Mouse (Mus musculus): ENCODE results near the gene Dnajc24. TPM values are rescaled to one million over a fixed set of nuclear protein-coding genes. Genes with fewer than 3 reads are reported as not detected.

The Dnajc24 gene
- polyA plus RNA-seq, 1 experiment from 2014 or later, result 39.8 TPM

GRCm38 (mm10) chr2:105917623-105918346, 85.6 kb downstream of the Dnajc24 start:
- Histone ChIP-seq H3K27me3 (ENCODE audit: control insufficient read depth, insufficient read depth, low read length) (no peaks in the 10 kb centered on the region), H3K4me3 (ENCODE audit: low read depth, low read length) (no peak overlapping the region), H3K9me3 (ENCODE audit: control insufficient read depth, low read depth, low read length) (no peaks in the 10 kb centered on the region), H3K27ac (ENCODE audit: low read length) (no peak overlapping the region), H3K4me2 (replicated peaks; ENCODE audit: low read depth, low read length) (no peak overlapping the region), H3K36me3 (ENCODE audit: control insufficient read depth, insufficient read depth, low read length) (no peaks in the 10 kb centered on the region), H3K9ac (replicated peaks; ENCODE audit: low read depth, low read length) (no peak overlapping the region), H3K4me1 (ENCODE audit: control insufficient read depth, insufficient read depth, low read length) (no peaks in the 10 kb centered on the region)
- 75% methylated on average over 5 of the region's 5 CpGs for WGBS
- no peak for ATAC-seq (ENCODE audit: insufficient number of reproducible peaks, insufficient read depth, low FRiP score, low read depth)

Small RNA genes lying within 50 kb of the gene (microRNA-seq; reads per million reads assigned to microRNA genes)
- not detected for gene Gm22002

Other genes starting within 250 kb of the Dnajc24 start
- gene Elp4, start 99.0 kb downstream of the Dnajc24 start, polyA plus RNA-seq (2014; fragmentation: Nextera tagmentation; extraction: Ambion mirVana), result 34.2 and 40.4 TPM in 2 replicates
- 134 and 149 TPM in 2 replicates for gene Immp1l, start 98.9 kb downstream of the Dnajc24 start, polyA plus RNA-seq (2014; fragmentation: Nextera tagmentation; extraction: Ambion mirVana)

Data from stomach, embryonic 14.5 days (tissue).